Mouse (Mus musculus) E14TG2a.4 (cell line): ENCODE data around the gene Rnf19b.

Source experiments
- CTCF ChIP-seq: conservative IDR thresholded peaks from 2 replicates; pipeline ENCODE4 v1.5.1; 2014; ENCODE audit warnings: low read length
- POU5F1 ChIP-seq: IDR thresholded peaks from 2 replicates; pipeline ENCODE4 v1.6.1; 2014; ENCODE audit warnings: low read length, borderline replicate concordance

- TF ChIP-seq CTCF (no peak), POU5F1 (no peak)
Observed at GRCm38 (mm10) chr4:129011604-129012121, 46.4 kb upstream of the Rnf19b start.
